Mouse (Mus musculus): ENCODE measurements around the gene Sult2a4. TPM values are rescaled to one million over a fixed set of nuclear protein-coding genes. Genes with fewer than 3 reads are reported as not detected.

The Sult2a4 gene
- total RNA-seq (2023), result not detected

GRCm38 (mm10) chr7:13989507-13989906 is at the start of gene Sult2a4:
Gene Sult2a4, minus strand, starts transcription at chr7:13989607.

Other genes starting within 250 kb of the Sult2a4 start
- not detected for gene Sult2a1, start 152.2 kb downstream of the Sult2a4 start, total RNA-seq (2023)
- gene Sult2a3, start 133.4 kb upstream of the Sult2a4 start, total RNA-seq (2023), result not detected

All from CD8-positive naive resting alpha-beta T cell, adult 57 days (primary cell).